Comparison of ENCODE assay signal across 11 mouse cellular contexts in genomic region chr5:75046681-75047321, GRCm38 (mm10). TPM values are rescaled to one million over a fixed set of nuclear protein-coding genes. Genes with fewer than 3 reads are reported as not detected.
DNase-seq lines count a peak whose midpoint lies in the region; ATAC-seq and TF ChIP-seq lines count a peak whose summit lies in the region.
"Had no signal": no experiment of that assay in that cellular context is flagged by ENCODE, and none has a peak within 500 bp of the region (broad histone marks: within the 10 kb centered on the region; RNA-seq: fewer than 3 reads in every experiment).

No protein-coding gene starts in this region.

- WGBS in lung, embryonic 14.5 days = 30% methylated on average over 15 of the region's 15 CpGs
- 60% methylated on average over 15 of the region's 15 CpGs for WGBS in forebrain, embryonic 15.5 days

- peaks cover 6% of the 10 kb centered on the region; the same call in 1 of the 2 replicates for H3K4me1 ChIP-seq in lung, embryonic 14.5 days (ENCODE audit: insufficient read depth)
- peaks cover 13% of the 10 kb centered on the region for H3K4me1 ChIP-seq in forebrain, embryonic 15.5 days

- H3K4me2 ChIP-seq in lung, embryonic 14.5 days = peak overlapping the region; percentile 29; the same call in 1 of the 2 replicates
- H3K4me2 ChIP-seq in forebrain, embryonic 15.5 days (replicated peaks) = no peak overlapping the region
- H3K4me2 ChIP-seq: liver, embryonic 15.5 days had no signal

- no peak overlapping the region for H3K4me3 ChIP-seq in lung, embryonic 14.5 days (ENCODE audit: low read depth, low read length)
- no peak overlapping the region for H3K4me3 ChIP-seq in forebrain, embryonic 15.5 days
- H3K4me3 ChIP-seq: liver, embryonic 15.5 days had no signal

- H3K9me3 ChIP-seq in lung, embryonic 14.5 days (ENCODE audit: low read depth, low read length) = no peaks in the 10 kb centered on the region
- H3K9me3 ChIP-seq in forebrain, embryonic 15.5 days = no peaks in the 10 kb centered on the region
- H3K9me3 ChIP-seq: liver, embryonic 15.5 days had no signal

- H3K9ac ChIP-seq in lung, embryonic 14.5 days = no peak overlapping the region
- H3K9ac ChIP-seq in forebrain, embryonic 15.5 days (replicated peaks) = no peak overlapping the region
- H3K9ac ChIP-seq: liver, embryonic 15.5 days had no signal

- no peak for TF ChIP-seq CTCF in lung, embryonic 14.5 days (IDR thresholded peaks at IDR 0.05; ENCODE audit: low read depth)

- intact Hi-C loops in heart, postnatal 10 days (cut with DNase I) = no loop called here

- no peak for ATAC-seq in lung, embryonic 14.5 days (ENCODE audit: insufficient read depth)
- no peak for ATAC-seq in forebrain, embryonic 15.5 days (replicated peaks)
- ATAC-seq: Patski had no signal

- no peaks in the 10 kb centered on the region for H3K36me3 ChIP-seq in lung, embryonic 14.5 days (ENCODE audit: insufficient read depth)
- H3K36me3 ChIP-seq in forebrain, embryonic 15.5 days = no peaks in the 10 kb centered on the region
- H3K36me3 ChIP-seq: liver, embryonic 15.5 days had no signal

- H3K27me3 ChIP-seq in lung, embryonic 14.5 days (ENCODE audit: insufficient read depth, low read length) = no peaks in the 10 kb centered on the region
- H3K27me3 ChIP-seq in forebrain, embryonic 15.5 days = no peaks in the 10 kb centered on the region
- H3K27me3 ChIP-seq: Patski had no signal

- DNase-seq in layer of hippocampus, adult 9-11 months = peak; percentile 60
- DNase-seq in layer of hippocampus, postnatal 10 days (ENCODE audit: low spot score in 2 of 2) = no peak
- DNase-seq in adrenal gland, postnatal 36 days = peak; percentile 58 to 67
- DNase-seq in heart, postnatal 10 days = peak; percentile 65 to 74
- peak; percentile 48 for DNase-seq in lung, embryonic 14.5 days
- DNase-seq in retina, postnatal 1 day = no peak
- no peak for DNase-seq in adipocyte (ENCODE audit: low spot score)

- H3K27ac ChIP-seq in lung, embryonic 14.5 days (ENCODE audit: low read depth) = no peak overlapping the region
- no peak overlapping the region for H3K27ac ChIP-seq in forebrain, embryonic 15.5 days (replicated peaks)
- H3K27ac ChIP-seq: liver, embryonic 15.5 days had no signal

RNA-seq across cellular contexts. Expression of gene Chic2, which starts 2.2 kb away (rescaled TPM):
- 10 to 100 TPM; 28.3 to 31.5 TPM for total RNA-seq in layer of hippocampus, postnatal 10 days (2021)
- 10 to 100 TPM; 29.3 to 35.6 TPM for total RNA-seq in adrenal gland, postnatal 36 days (2021)
- total RNA-seq in heart, postnatal 10 days (2021) = 10 to 100 TPM; 27.7 to 29.3 TPM
- 43.2 and 49.2 TPM in 2 replicates for polyA plus RNA-seq in lung, embryonic 14.5 days (2014; fragmentation: Nextera tagmentation; extraction: Ambion mirVana)
- polyA plus RNA-seq in forebrain, embryonic 15.5 days (2015; fragmentation: Nextera tagmentation; extraction: Ambion mirVana) = 39.2 TPM in 2 replicates

RNA-seq across cellular contexts. Expression of gene Gsx2, which starts 28.6 kb away (rescaled TPM):
- under 1 TPM; 0.47 to 0.59 TPM for total RNA-seq in layer of hippocampus, postnatal 10 days (2021)
- not detected for total RNA-seq in adrenal gland, postnatal 36 days (2021)
- not detected for total RNA-seq in heart, postnatal 10 days (2021)
- not detected in 2 replicates for polyA plus RNA-seq in lung, embryonic 14.5 days (2014; fragmentation: Nextera tagmentation; extraction: Ambion mirVana)
- 7.2 and 7.5 TPM in 2 replicates for polyA plus RNA-seq in forebrain, embryonic 15.5 days (2015; fragmentation: Nextera tagmentation; extraction: Ambion mirVana)
- polyA plus RNA-seq: liver, embryonic 15.5 days; Patski; testis, adult 2 months had no signal

Comparison
In these comparisons a context has a peak if more than half of its experiments do, and no peak if none do; other contexts are left out.
1. DNase-seq: peak in layer of hippocampus, adult 9-11 months (single experiment), adrenal gland, postnatal 36 days (2 of 2), heart, postnatal 10 days (2 of 2) and lung, embryonic 14.5 days (single experiment); none in layer of hippocampus, postnatal 10 days (0 of 2), retina, postnatal 1 day (single experiment) and adipocyte (single experiment).